In genomic region chr9:123924035-123924434, GRCm38 (mm10) we compare ENCODE assay signal across 8 mouse cellular contexts. TPM values are rescaled to one million over a fixed set of nuclear protein-coding genes. Genes with fewer than 3 reads are reported as not detected.
DNase-seq lines count a peak whose midpoint lies in the region; ATAC-seq and TF ChIP-seq lines count a peak whose summit lies in the region.
"Not testable (repeated sequence)": the region's sequence is repeated elsewhere in the genome, so short reads cannot be mapped to it uniquely, and the experiment has no call there.

No protein-coding gene starts in this region.

- 0% methylated on average over 11 of the region's 11 CpGs for WGBS in forebrain, embryonic 10.5 days
- under 1% methylated on average over 11 of the region's 11 CpGs for WGBS in heart, embryonic 14.5 days
- WGBS in kidney, postnatal 0 days, result 0% methylated on average over 11 of the region's 11 CpGs
- under 1% methylated on average over 11 of the region's 11 CpGs for WGBS in liver, embryonic 12.5 days (ENCODE audit: insufficient replicate concordance)

- peak; percentile 89 for DNase-seq in CD4-positive helper T cell, adult 2 months (ENCODE audit: low read depth, low spot score)
- DNase-seq in c-Kit-positive CD71-positive TER-119-positive erythroid progenitor cells, embryonic 14.5 days (ENCODE audit: low spot score), result peak; percentile 81
- DNase-seq in forebrain, embryonic 10.5 days (ENCODE audit: extremely low spot score, low spot score), result peak; percentile 79
- peak; percentile 87 for DNase-seq in kidney, postnatal 0 days (ENCODE audit: low spot score)
- DNase-seq in spleen, postnatal 4 days (ENCODE audit: low spot score in 2 of 2), result peak; percentile 86 to 93

- peak; percentile 65 for TF ChIP-seq CTCF in kidney, postnatal 0 days (IDR thresholded peaks at IDR 0.05; ENCODE audit: low read depth)

- peak overlapping the region; percentile 70 for H3K4me3 ChIP-seq in forebrain, embryonic 10.5 days
- peak overlapping the region; percentile 52 to 58 for H3K4me3 ChIP-seq in heart, embryonic 14.5 days (ENCODE audit: control insufficient read depth in 1 of 2, insufficient read depth in 1 of 2, low read depth in 1 of 2, low read length in 2 of 2)
- peak overlapping the region; percentile 53 for H3K4me3 ChIP-seq in kidney, postnatal 0 days (replicated peaks; ENCODE audit: low read depth, low read length)
- H3K4me3 ChIP-seq in liver, embryonic 12.5 days, result peak overlapping the region; percentile 65

- H3K9ac ChIP-seq in heart, embryonic 14.5 days (ENCODE audit: low read length), result peak overlapping the region; percentile 80; the same call in 1 of the 2 replicates
- not testable (repeated sequence) for H3K9ac ChIP-seq in kidney, postnatal 0 days (ENCODE audit: low read depth, low read length)
- peak overlapping the region; percentile 79 for H3K9ac ChIP-seq in liver, embryonic 12.5 days

- peak overlapping the region; percentile 75 for H3K4me2 ChIP-seq in heart, embryonic 14.5 days (ENCODE audit: low read length)
- peak overlapping the region; percentile 86 for H3K4me2 ChIP-seq in kidney, postnatal 0 days (ENCODE audit: low read length)
- peak overlapping the region; percentile 90 for H3K4me2 ChIP-seq in liver, embryonic 12.5 days

- peak overlapping the region; percentile 94 for H3K27ac ChIP-seq in forebrain, embryonic 10.5 days
- peak overlapping the region in 1 of 2 experiments; percentile 91; a peak in 1 of 4 replicates for H3K27ac ChIP-seq in heart, embryonic 14.5 days (replicated peaks in 1 of 2; ENCODE audit: control insufficient read depth in 1 of 2, insufficient read depth in 1 of 2, low read depth in 2 of 2, low read length in 2 of 2)
- H3K27ac ChIP-seq in kidney, postnatal 0 days, result not testable (repeated sequence)
- H3K27ac ChIP-seq in liver, embryonic 12.5 days, result peak overlapping the region; percentile 97

- peaks cover 46% of the 10 kb centered on the region for H3K4me1 ChIP-seq in forebrain, embryonic 10.5 days
- H3K4me1 ChIP-seq in heart, embryonic 14.5 days (ENCODE audit: control insufficient read depth in 2 of 2, insufficient read depth in 2 of 2, low read length in 2 of 2), result peaks cover 9 to 11% of the 10 kb centered on the region in 2 experiments; a peak in 3 of 4 replicates
- not testable (repeated sequence) for H3K4me1 ChIP-seq in kidney, postnatal 0 days (replicated peaks; ENCODE audit: insufficient read depth, low read length)
- peaks cover 55% of the 10 kb centered on the region for H3K4me1 ChIP-seq in liver, embryonic 12.5 days

- H3K27me3 ChIP-seq in forebrain, embryonic 10.5 days (ENCODE audit: poor library complexity, severe bottlenecking), result peaks cover 10% of the 10 kb centered on the region
- H3K27me3 ChIP-seq in heart, embryonic 14.5 days (ENCODE audit: control insufficient read depth, insufficient read depth, low read length); kidney, postnatal 0 days (ENCODE audit: insufficient read depth, low read length); liver, embryonic 12.5 days (replicated peaks): not testable (repeated sequence)

- 0 out of 2 replicates have a peak, but pooled peaks have one; percentile 14 for ATAC-seq in heart, embryonic 14.5 days (ENCODE audit: insufficient number of reproducible peaks, insufficient read depth, low FRiP score, low read depth)
- peak; percentile 37 for ATAC-seq in kidney, postnatal 0 days (replicated peaks; ENCODE audit: low FRiP score, low read depth)
- ATAC-seq in liver, embryonic 12.5 days, result peak; percentile 47
- ATAC-seq in monocyte, adult 5-6 weeks (replicated peaks; ENCODE audit: insufficient number of reproducible peaks, low FRiP score, low TSS enrichment, poor library complexity, severe bottlenecking), result peak; percentile 14

- not testable (repeated sequence) for H3K36me3 ChIP-seq in forebrain, embryonic 10.5 days (replicated peaks); heart, embryonic 14.5 days (ENCODE audit: control insufficient read depth, insufficient read depth, low read length); kidney, postnatal 0 days (ENCODE audit: insufficient read depth, low read length); liver, embryonic 12.5 days

- not testable (repeated sequence) for H3K9me3 ChIP-seq in forebrain, embryonic 10.5 days; heart, embryonic 14.5 days (ENCODE audit: control insufficient read depth, low read length); kidney, postnatal 0 days (replicated peaks; ENCODE audit: low read length); liver, embryonic 12.5 days (replicated peaks)

RNA-seq across cellular contexts. Expression of gene Ccr1, which starts 44.5 kb away (rescaled TPM):
- 0.53 and 0.81 TPM in 2 replicates for polyA plus RNA-seq in forebrain, embryonic 10.5 days (2016; fragmentation: Nextera tagmentation; extraction: Ambion mirVana)
- 1.9 and 2.2 TPM in 2 replicates for polyA plus RNA-seq in heart, embryonic 14.5 days (2014; fragmentation: Nextera tagmentation; extraction: Ambion mirVana)
- polyA plus RNA-seq in kidney, postnatal 0 days (2015; fragmentation: Nextera tagmentation; extraction: Ambion mirVana), result 2.8 and 3.0 TPM in 2 replicates
- 1.4 and 1.6 TPM in 2 replicates for polyA plus RNA-seq in liver, embryonic 12.5 days (2016; fragmentation: Nextera tagmentation; extraction: Ambion mirVana)
- total RNA-seq in monocyte, adult 5-6 weeks (2017), result 3.8 to 22.9 TPM (median 22.1 TPM) in 3 replicates

RNA-seq across cellular contexts. Expression of gene Ccr1l1, which starts 54.2 kb away (rescaled TPM):
- polyA plus RNA-seq in forebrain, embryonic 10.5 days (2016; fragmentation: Nextera tagmentation; extraction: Ambion mirVana), result not detected in 2 replicates
- not detected in 2 replicates for polyA plus RNA-seq in heart, embryonic 14.5 days (2014; fragmentation: Nextera tagmentation; extraction: Ambion mirVana)
- not detected in 2 replicates for polyA plus RNA-seq in kidney, postnatal 0 days (2015; fragmentation: Nextera tagmentation; extraction: Ambion mirVana)
- not detected in 2 replicates for polyA plus RNA-seq in liver, embryonic 12.5 days (2016; fragmentation: Nextera tagmentation; extraction: Ambion mirVana)
- total RNA-seq in monocyte, adult 5-6 weeks (2017), result not detected in 3 replicates
